Mouse (Mus musculus) urinary bladder, adult 18-20 months (tissue): ENCODE measurements around the gene Mylip.
A peak's percentile ranks its signal among the peaks of the same experiment; 100 is the strongest.

Experiments
- DNase-seq, 2 experiments: peaks; one replicate each; pipeline ENCODE4 v3.0.0; 2022; ENCODE audit warnings: low spot score in 2 of 2, mixed read lengths in 2 of 2

The Mylip gene

DNA sequence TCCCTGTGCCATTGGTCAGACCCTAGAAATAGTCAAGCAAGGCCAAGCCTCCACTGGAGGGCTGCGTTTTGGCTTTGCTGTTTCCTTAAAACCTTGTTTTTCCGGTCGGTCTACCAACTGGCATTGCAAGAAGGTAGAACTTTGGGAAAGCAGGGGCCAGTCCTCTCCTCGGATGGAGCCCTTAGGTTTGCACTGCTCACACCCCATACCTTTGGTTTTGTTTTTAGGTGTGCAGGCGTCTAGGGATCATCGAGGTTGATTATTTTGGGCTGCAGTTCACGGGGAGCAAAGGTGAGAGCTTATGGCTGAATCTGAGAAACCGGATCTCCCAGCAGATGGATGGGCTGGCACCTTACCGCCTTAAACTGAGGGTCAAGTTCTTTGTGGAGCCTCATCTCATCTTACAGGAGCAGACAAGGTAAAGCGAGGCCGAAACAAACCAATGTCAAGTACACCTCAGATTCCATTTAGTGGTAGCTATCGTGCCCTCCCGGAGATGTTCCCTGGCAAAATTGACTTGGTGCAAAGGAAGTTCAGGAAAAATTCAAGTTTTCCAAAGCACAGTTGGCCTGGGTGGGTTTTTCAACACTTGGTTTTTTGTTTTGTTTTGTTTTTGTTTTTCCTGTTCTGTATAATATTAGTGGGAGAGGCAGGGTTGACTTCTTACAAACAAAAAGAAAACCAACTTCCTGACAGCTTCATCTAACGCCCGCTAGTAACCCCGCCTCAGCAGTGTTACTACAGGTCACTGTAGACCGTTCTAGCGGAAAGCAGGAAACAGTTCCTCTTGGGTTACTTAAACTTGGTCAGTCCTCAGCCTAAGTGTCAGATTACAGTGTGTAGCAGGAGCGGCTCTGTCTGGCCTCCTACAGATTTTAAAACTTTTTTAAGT lies 1.7 kb downstream of the Mylip start:
- DNase-seq = peak; percentile 34 to 60

DNA sequence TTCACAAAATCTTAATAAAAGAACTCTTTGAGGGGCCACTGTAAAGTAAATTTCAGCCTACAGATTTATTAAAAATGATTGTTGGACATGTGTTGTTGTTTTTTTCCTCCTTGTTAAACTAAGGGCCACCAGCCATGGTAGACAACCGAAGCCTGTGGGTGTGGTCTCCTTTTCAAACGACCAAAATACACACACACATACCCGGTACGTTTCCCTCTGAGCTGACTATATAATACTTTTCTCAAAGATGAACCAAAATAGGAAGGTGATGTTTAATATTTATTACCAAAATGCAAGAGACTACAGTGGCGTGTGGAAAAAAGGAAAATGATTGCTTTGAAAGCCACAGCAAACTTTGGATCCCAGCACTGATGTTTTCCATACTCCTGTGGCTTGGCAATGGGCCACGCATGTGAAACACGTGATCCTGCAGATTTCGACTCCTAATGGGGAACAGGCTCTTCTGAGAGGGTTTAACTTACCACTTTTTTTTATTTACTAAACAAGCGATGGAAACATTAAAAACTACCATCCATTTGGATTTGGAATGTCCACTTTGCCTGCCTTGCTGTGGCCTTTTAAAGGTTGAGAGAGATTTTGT lies 2.4 kb downstream of the Mylip start:
- peak in 1 of 2 experiments; percentile 37 for DNase-seq

DNA sequence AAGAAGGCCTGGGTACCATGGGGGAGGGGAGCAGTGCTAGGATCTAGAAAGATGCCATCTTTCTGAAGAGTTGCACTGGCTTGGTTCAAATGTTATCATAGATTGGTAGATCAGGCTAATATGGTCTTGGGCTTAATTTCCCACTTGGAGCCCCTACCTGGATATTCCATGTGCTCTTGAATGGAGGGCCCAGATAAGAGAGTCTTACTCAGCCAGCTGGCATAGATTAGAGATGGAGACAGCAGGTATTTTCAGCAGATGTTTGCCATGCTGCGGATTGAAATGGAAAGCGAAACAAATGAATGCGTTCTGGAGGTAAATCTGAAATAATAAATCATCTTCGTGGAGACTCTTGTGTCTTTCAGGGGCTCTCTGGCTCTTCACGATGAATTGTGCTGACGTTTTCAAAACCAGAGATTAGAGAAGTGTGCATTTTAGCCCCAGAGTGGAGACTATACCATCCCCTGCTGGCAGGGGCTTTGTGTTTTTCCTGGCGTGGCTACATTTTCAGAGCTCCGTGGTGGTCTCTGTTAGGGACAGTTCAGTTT lies 4.8 kb downstream of the Mylip start:
- no peak for DNase-seq

DNA sequence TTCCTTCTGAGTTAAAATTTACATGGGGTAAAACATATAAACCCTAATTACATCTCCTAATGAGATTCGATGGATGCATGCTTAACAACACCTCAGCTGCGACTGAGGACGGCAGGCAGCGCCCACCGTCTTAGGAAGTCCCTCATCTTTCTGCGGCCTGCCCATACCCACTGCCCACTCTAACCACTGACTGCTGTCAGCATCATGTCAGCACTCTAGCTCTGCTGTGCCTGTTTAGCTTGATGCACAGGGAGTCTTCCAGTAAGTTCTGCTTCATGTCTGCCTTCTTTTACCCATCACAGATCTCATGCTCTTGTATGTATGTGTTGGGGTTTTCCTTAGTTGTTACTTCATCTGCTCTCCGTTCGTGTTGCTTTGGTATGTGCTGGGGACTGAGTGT lies 7.2 kb downstream of the Mylip start:
- no peak for DNase-seq

DNA sequence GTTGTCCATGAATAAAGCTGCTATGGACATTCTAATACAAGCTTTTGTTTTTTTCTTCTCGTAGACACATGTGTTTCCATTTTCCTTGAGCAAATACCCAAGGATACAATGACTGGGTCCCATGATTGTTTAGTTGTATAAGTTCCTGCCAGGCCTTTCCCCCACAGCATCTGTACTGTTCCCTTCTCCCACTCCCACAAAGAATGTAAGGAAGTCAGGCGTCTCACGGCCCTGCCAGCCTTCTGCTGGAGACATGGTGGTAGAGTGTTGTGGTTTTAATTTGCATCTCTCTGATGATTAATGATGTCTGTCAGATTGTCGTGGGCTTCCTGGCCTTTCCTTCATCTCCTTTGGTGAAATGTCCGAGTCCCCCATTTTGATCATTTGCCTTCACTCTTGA lies 7.7 kb downstream of the Mylip start:
- no peak for DNase-seq

DNA sequence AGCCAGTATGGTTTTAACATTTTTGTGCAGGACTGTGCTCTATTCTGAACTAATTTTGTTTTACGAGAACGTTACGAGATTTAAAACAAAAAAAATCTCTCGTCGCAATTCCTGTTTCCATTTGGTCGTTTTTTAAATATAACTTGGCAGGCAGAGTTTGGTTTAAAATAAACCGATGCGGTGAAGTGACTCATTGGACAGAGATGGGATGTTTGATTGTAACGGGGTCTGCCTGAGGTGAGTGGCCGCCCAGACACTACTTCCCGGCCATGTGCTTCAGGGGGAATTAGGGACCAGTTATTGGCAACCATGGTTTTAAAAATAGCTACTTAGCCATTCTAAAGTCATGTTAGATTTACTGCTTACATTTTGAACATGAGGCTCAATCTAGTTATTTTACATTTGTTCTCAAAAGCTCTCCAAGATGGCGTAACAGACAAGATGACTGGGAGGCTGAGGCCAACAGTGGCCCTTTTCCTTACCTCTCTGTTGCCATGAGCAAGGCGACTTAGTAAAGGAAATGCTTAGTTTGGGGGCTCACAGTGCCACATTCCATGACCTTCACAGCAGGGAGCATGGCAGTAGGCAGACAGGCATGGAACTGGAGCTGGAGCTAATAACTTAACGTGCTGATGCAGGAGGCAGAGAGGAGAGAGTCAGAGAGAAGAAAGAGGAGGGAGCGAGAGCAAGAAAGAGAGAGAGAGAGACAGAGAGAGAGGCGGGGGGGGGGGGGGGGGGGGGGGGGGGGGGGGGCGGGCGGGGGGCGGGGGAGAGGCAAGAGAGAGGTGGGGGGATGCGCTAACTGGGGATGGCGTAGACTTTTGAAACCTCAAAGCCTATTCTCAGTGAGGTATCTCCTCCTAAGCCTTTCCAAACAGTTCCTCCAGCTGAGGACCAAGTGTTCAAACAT lies 8.6 kb downstream of the Mylip start:
- no peak for DNase-seq

DNA sequence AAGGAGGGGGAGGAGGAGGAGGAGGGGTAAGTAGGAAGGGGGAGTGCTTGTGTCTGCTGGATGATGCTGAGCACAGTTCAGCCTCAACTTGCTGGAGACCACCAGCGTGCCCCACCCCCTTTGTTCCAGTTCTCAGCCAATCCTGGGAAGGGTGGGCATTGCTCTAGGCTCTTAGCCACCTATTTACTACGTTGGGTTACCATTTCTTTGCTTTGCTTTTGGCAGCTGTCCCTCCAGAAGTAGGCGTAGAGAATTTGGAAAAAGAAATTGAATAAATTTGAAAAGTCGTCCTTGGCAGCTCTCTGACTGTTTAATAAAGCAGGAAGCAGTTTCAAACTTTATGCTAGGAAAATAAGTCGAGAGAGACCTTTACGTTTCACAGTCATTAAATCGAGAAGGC lies 11.2 kb downstream of the Mylip start:
- DNase-seq = no peak

DNA sequence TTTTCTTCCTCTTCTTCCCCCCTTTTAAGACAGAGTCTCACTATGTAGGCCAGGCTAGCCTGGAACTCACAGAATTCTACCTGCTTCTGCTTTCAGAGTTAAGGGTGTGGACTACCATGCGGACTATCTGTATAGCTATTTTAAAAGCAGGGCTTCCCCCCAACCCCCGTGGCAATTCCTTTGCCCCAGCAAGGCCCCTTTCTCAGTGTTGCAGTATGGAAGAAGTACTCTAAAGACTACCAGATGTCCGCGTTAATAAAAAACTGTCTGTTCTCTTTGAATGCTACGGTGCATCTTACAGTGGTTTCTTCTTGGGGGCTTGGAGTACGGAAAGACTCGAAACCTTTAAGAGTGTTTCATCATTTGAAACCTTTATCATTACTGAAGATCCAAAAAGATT lies 12.3 kb downstream of the Mylip start:
- no peak for DNase-seq

DNA sequence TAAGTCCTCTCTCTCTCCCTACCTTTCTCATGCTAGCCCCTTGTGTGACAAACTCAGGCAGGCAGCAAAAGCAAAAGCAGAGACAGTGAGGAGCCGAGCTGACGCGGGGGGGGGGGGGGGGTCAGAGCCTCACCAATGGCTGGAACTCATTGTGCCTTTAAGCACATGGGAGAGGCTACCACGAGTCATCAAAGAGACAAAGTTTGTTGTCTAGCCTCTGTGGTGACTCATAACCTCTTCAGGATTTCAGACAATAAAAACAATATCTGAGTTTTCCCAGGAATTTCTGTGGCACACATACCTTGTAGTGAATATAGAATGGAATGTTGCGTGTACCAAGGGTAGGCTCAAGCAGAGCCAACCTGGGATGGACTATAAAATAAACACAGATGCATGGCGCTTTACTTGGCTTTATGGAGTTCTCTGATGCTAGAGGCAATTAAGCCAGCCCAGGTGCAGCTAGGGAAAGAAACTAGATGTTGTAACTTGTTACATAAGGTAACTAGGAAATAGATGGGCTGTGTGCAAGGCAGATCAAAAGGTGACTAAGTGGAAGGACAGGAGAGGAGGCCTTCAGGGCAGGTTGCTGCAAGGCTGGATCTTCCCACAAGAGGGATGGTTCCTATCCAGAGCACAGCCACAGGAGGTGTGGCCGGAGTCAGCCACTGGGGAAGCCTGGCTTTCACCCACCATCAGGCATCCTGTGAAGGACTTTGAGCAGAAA lies 12.9 kb downstream of the Mylip start:
- DNase-seq = no peak

DNA sequence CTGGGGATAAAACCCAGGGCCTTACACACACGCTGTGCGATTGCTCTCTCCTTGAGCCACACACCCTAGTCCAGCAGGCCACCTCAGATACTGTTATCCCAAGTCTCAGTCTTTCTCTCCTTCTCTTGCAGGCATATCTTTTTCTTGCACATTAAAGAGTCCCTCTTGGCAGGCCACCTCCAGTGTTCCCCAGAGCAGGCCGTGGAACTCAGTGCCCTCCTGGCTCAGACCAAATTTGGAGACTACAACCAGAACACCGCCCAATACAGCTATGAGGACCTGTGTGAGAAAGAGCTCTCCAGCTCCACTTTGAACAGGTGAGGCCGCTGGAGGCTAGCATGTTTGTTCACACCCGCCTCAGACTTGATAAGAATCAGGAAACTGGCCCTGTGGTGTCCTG lies 14.7 kb downstream of the Mylip start:
- DNase-seq = no peak

DNA sequence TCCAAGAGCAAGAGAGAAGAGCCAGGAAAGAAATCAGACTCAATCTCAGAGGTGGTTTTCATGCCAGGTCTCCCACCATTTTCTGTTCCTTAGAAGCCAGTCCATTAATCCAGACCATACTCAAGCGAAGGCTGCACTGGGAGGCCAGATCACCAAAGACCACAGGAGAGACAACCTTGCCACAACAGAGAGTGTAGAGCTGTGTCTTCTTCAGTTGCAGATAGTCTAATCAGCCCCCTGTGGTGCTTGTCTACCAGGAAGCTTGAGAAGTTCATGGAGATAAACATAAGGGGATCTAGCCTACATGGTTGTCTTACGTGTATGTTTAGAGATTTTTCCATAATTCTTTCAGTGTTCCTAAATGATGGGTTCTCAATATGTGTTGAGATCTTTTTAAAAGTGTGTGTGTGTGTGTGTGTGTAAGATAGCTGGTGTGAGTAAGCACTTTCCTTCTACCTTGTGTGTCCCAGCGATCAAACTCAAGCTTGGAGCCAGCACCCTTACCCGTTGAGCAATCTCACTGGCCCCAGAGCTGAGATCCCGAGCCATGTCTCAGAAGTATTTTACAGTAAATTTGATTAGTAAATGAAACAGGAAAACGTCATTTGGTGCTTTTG lies 15.8 kb downstream of the Mylip start:
- no peak for DNase-seq

DNA sequence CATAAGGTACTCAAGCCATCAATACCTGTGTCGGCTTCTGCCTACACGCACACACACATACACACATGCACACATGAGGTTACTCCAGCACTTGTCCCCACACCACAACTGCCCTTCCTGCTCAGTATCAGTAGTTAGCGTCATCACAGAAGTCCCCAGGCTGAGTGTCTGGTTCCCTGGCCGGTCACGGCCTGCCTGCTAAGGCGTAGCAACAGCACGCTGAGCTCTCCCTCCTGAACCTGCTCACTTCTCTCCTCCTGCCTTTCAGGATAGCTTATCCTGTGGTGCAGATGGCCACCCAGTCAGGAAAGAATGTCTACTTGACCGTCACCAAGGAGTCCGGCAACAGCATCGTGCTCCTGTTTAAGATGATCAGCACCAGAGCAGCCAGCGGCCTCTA lies 16.7 kb downstream of the Mylip start:
- no peak for DNase-seq

DNA sequence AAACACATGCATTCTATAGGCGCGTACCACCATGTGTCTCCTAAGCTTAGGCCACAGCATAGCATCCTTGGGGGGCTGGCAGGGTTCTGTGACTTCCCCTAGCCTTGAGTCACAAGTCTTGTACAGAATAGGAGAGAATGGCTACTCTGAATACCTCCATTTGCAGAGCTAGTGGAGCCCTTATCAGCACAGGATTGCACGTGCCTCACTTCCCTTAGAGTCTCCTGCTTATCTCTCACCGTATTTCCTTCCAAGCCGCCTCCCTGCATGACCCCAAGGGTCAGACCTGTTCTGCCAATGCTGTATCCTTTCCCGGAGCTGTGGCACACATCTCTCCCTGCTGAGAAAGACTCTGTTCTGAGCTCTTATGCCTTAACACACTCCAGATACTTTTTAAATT lies 17.2 kb downstream of the Mylip start:
- DNase-seq = no peak

DNA sequence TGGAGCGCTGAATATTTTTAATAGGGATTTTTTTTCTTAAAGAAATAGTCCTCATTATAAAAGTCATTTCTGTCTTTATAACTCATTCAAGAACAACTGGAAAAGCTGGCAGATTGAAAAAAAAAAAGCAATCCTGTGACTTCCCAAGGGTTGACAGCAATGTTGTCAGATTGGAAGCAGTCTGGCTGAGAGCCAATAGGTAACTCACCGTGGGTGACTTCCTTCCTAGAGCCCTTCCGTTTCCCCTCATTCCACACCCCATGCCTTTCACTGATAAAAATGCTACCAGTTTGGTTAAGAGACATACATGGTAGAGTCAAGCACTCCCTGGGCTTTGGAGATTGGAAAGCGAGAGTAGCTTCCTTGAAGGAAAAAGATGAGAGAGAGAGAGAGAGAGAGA lies 21.4 kb downstream of the Mylip start:
- no peak for DNase-seq

DNA sequence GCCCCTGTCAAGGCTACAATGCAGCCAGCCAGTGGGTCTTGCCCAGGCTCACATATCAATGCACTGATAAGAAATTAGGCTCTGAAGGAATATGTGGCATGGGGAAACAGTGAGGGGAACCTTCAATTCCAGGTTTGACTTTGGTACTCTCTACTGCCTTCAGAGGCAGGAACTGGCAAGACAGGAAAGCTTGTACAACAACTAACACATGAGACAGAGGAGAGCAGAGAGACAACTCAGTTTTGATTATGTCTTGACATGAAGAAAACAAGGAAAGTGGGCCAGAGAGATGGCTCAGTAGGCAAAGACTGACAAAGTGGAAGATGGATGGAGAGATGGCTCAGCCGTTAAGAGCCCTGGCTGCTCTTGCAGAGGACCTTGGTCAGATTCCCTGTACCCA lies 23.5 kb downstream of the Mylip start:
- DNase-seq = no peak

DNA sequence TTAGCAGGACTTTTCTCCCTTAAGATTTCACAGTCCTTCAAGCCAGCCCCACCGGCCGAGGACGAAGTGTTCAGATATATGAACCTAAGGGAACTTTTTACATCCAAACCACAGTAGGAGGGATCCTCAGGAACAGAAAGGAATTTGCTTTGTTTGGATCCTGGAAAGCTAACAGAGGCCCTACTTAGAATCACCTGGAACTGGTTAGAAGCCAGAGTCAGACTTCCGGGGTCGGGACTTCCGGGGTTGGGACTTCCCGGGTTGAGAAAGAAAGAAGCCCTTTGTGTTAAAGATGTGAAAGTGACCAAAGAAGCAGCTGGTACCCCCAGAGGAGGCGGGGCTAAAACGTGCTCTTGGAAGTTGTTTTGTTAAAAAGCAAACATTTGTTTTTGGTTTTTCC lies 24.5 kb downstream of the Mylip start:
- no peak for DNase-seq

DNA sequence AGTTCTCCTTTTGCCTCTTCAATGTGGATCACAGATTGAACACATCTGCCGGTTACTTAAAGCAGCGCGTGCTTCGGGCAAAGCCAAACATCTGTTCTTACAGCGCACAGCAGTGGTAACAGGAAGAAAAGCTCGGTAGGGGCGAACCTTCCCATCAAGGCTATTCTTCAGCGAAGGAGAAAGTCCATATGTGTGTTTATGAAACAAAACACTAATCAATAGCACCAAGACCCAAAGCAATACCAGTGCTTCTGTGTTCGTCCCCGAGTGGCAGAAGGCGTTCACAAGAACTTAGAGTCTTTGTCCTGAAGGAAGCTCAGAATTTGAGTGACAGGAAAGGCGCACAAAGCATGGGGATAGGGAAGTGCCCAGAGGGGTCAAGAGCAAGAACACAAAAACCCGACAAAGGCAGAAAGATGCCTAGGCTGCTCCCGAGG lies 27.1 kb downstream of the Mylip start:
- DNase-seq = no peak

DNA sequence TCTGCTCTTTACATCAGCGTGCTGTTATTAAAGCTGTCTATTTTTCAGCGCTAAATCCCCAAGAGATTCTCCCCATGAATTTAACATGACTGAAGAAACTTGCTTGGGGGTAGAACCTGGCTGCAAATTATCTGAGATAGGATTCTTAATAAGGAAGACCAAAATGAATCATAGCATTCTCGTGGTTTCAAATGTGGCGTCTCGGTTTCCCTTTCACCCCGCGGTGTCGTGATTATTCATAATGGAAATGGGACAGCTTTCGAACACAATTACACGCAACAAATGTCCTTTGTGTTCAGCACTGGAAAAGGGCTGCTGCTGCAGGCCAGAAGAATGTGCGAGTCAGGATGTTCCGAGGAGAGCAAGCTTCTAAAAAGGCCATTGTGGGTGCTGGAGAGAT lies 29.4 kb downstream of the Mylip start:
- no peak for DNase-seq

DNA sequence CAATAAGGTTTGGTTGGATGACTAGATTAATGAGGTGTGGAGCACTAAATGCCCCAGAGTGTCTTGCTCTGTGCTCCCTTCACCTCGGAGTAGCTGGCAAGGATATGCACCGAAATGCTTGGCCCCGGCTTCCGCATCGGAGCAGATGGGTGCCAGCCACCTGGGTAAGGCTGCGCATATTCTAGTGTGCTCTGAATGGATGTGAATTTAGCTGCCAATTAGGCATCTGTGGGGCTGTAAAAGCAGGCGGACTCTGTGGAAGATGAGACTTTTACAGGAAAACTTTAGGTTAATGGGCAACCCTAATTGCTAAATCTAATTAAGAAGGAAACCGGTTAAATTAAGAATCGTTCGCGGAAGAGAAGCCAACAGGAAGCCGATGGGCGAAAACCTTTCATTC lies 32.7 kb downstream of the Mylip start:
- DNase-seq = no peak

DNA sequence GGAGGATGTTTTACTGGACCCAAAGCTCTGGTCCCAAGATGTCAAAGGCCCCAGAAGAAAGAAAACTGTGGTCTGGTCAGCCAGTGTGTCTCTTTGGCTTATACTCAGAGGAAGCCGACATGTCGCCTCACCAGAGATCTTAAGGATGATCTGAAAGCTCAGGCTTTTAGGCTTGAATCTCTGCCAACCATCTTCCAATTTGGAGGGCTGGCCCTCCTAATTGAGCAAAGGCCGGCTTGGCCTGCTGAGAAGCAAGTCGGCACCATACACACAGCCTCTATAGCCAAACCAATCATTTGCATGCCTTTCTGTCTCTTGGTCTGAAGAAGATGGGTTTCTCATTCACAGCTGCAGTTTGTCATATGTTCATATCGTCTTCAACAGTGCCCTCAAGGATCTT lies 33.2 kb downstream of the Mylip start:
- no peak for DNase-seq

DNA sequence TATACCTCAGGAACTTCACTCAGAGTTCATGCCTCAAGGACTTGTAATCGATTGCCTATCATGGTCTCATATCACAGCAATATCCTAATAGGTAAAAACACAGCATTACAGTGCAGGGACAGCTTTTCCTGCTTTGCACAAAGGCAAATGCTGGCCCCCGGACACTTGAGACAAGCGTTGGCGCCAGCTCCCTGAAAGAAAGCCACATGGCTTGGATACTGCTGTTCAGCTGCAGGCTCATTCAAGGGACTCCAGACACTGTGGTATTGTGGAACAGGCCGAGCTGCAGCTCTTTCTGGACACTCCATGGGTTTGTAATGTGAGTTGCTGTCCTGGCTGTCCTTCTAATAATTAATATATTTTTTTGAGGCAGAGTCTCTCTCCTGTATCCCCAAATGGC lies 34.4 kb downstream of the Mylip start:
- DNase-seq = no peak
